Mouse (Mus musculus) myocyte (in vitro differentiated cells): Measurements from ENCODE around the gene Onecut3. TPM values are rescaled to one million over a fixed set of nuclear protein-coding genes. Genes with fewer than 3 reads are reported as not detected.

ENCODE experiments used
- H3K27me3 ChIP-seq: one replicate; pipeline ENCODE4 v1.6.1; 2011; ENCODE audit not compliant: control insufficient read depth, insufficient read depth, insufficient read length
- H3K36me3 ChIP-seq: one replicate; pipeline ENCODE4 v1.6.1; 2011; ENCODE audit not compliant: control insufficient read depth, insufficient read depth
- H3K4me2 ChIP-seq: one replicate; pipeline ENCODE4 v1.6.1; 2011; ENCODE audit warnings: low read depth, control low read depth
- H3K4me3 ChIP-seq: one replicate; pipeline ENCODE4 v1.5.1; 2011; ENCODE audit warnings: mild to moderate bottlenecking, control low read depth, moderate library complexity
- H3K79me2 ChIP-seq: one replicate; pipeline ENCODE4 v1.6.1; 2011; ENCODE audit not compliant: control insufficient read depth, insufficient read depth
- H3ac ChIP-seq: one replicate; pipeline ENCODE4 v1.6.1; 2011; ENCODE audit not compliant: control insufficient read depth, insufficient read length
- CEBPB ChIP-seq: IDR thresholded peaks from 2 replicates; pipeline ENCODE4 v1.6.1; 2011; ENCODE audit warnings: mild to moderate bottlenecking, moderate library complexity; ENCODE audit not compliant: poor library complexity, insufficient read depth, severe bottlenecking
- E2F4 ChIP-seq: IDR thresholded peaks from one replicate; pipeline ENCODE4 v1.6.1; 2011; ENCODE audit warnings: mild to moderate bottlenecking, control low read depth, moderate library complexity; ENCODE audit not compliant: insufficient read depth
- MAX ChIP-seq: IDR thresholded peaks from one replicate; pipeline ENCODE4 v1.6.1; 2011; ENCODE audit warnings: low read depth, mild to moderate bottlenecking, control low read depth
- MYOD1 ChIP-seq, 3 experiments: IDR thresholded peaks; one replicate each; pipeline ENCODE4 v1.6.1; 2011; ENCODE audit warnings: control low read depth in 2 of 3, low read depth in 2 of 3, mild to moderate bottlenecking in 2 of 3, moderate library complexity in 1 of 3; ENCODE audit not compliant: insufficient read length in 2 of 3, control insufficient read depth in 1 of 3
- MYOG ChIP-seq, 3 experiments: IDR thresholded peaks; one replicate each; pipeline ENCODE4 v1.6.1; 2011; ENCODE audit warnings: control low read depth in 2 of 3, low read depth in 2 of 3, mild to moderate bottlenecking in 2 of 3; ENCODE audit not compliant: insufficient read length in 2 of 3, control insufficient read depth in 1 of 3, insufficient read depth in 1 of 3
- POLR2A ChIP-seq: IDR thresholded peaks from one replicate; pipeline ENCODE4 v1.6.1; 2011; ENCODE audit warnings: low read depth, mild to moderate bottlenecking, control low read depth, moderate library complexity; ENCODE audit not compliant: insufficient read length
- POLR2AphosphoS2 ChIP-seq: IDR thresholded peaks from one replicate; pipeline ENCODE4 v1.6.1; 2011; ENCODE audit warnings: low read depth, control low read depth; ENCODE audit not compliant: insufficient read length
- REST ChIP-seq: IDR thresholded peaks from one replicate; pipeline ENCODE4 v1.6.1; 2011; ENCODE audit warnings: mild to moderate bottlenecking, control low read depth, moderate library complexity; ENCODE audit not compliant: insufficient read depth, insufficient read length
- SRF ChIP-seq: IDR thresholded peaks from one replicate; pipeline ENCODE4 v1.6.1; 2011; ENCODE audit warnings: low read depth; ENCODE audit not compliant: control insufficient read depth, insufficient read length
- TCF12 ChIP-seq: IDR thresholded peaks from one replicate; pipeline ENCODE4 v1.6.1; 2011; ENCODE audit warnings: mild to moderate bottlenecking, control low read depth; ENCODE audit not compliant: poor library complexity, insufficient read depth, severe bottlenecking
- TCF3 ChIP-seq: IDR thresholded peaks from one replicate; pipeline ENCODE4 v1.6.1; 2011; ENCODE audit warnings: low read depth, control low read depth; ENCODE audit not compliant: insufficient read length
- USF1 ChIP-seq: IDR thresholded peaks from one replicate; pipeline ENCODE4 v1.6.1; 2011; ENCODE audit warnings: low read depth, mild to moderate bottlenecking, control low read depth, moderate library complexity
- polyA plus RNA-seq: library from polyadenylated mRNA; unstranded; fragments of >200 nt; fragmentation: generic; extraction: Trizol; gene quantifications from one replicate; pipeline ENCODE4 v1.2.1, GENCODE M21; 2012; ENCODE audit warnings: missing spikeins

Gene Onecut3
- polyA plus RNA-seq, 1 experiment = not detected

GRCm38 (mm10) chr10:80523299-80523698 is 28.7 kb downstream of the Onecut3 start:
- H3ac ChIP-seq = no peak overlapping the region
- peaks cover 52% of the 10 kb centered on the region for H3K27me3 ChIP-seq
- no peak for TF ChIP-seq TCF3
- TF ChIP-seq MYOG (IDR thresholded peaks at IDR 0.05; ENCODE audit: control insufficient read depth in 1 of 3, insufficient read depth in 1 of 3, insufficient read length in 2 of 3, low read depth in 2 of 3) = no peak
- TF ChIP-seq E2F4 = no peak
- no peak for TF ChIP-seq MAX
- TF ChIP-seq POLR2AphosphoS2 = no peak
- no peak for TF ChIP-seq USF1
- no peak for TF ChIP-seq MYOD1 (IDR thresholded peaks at IDR 0.05; ENCODE audit: control insufficient read depth in 1 of 3, insufficient read length in 2 of 3, low read depth in 2 of 3)
- no peak for TF ChIP-seq TCF12
- no peak for TF ChIP-seq CEBPB
- H3K36me3 ChIP-seq = no peaks in the 10 kb centered on the region
- no peaks in the 10 kb centered on the region for H3K79me2 ChIP-seq
- H3K4me2 ChIP-seq = no peak overlapping the region
- H3K4me3 ChIP-seq = no peak overlapping the region

GRCm38 (mm10) chr10:80526172-80526571 is 31.5 kb downstream of the Onecut3 start:
- Histone ChIP-seq H3K79me2 (no peaks in the 10 kb centered on the region), H3K4me2 (no peak overlapping the region), H3ac (no peak overlapping the region), H3K27me3 (peaks cover 69% of the 10 kb centered on the region), H3K4me3 (no peak overlapping the region), H3K36me3 (no peaks in the 10 kb centered on the region)
- TF ChIP-seq MYOG (IDR thresholded peaks at IDR 0.05; ENCODE audit: control insufficient read depth in 1 of 3, insufficient read depth in 1 of 3, insufficient read length in 2 of 3, low read depth in 2 of 3) (no peak), POLR2A (no peak), REST (no peak), TCF12 (no peak)

DNA sequence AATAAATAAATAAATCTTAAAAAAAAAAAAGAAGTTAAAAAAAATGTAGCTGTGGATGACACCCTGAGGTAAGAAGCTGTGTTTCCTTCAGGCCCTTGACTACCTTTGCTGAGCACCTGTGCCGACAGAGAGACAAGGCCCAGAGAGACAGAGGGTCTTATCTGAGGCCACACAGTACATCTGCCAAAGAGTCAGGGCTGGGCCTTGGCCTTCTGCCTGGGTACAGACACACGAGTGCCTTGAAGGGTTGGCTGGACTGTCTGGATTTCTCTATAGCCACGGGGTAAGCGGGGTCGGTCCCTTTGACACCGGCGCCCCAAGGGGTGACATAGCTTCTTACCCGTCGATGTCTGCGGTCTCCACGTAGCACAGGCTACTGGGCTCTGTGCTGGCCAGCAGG is 38.1 kb downstream of the Onecut3 start:
- H3K4me3 ChIP-seq = no peak overlapping the region
- TF ChIP-seq MYOG (IDR thresholded peaks at IDR 0.05; ENCODE audit: control insufficient read depth in 1 of 3, insufficient read depth in 1 of 3, insufficient read length in 2 of 3, low read depth in 2 of 3) = no peak
- no peak for TF ChIP-seq REST
- TF ChIP-seq USF1 = no peak
- no peak for TF ChIP-seq MAX
- no peak for TF ChIP-seq POLR2A
- TF ChIP-seq CEBPB = no peak
- TF ChIP-seq E2F4 = no peak
- TF ChIP-seq SRF = no peak
- no peak for TF ChIP-seq MYOD1 (IDR thresholded peaks at IDR 0.05; ENCODE audit: control insufficient read depth in 1 of 3, insufficient read length in 2 of 3, low read depth in 2 of 3)
- no peak for TF ChIP-seq TCF12
- no peak for TF ChIP-seq POLR2AphosphoS2
- TF ChIP-seq TCF3 = no peak
- no peak overlapping the region for H3ac ChIP-seq
- H3K4me2 ChIP-seq = no peak overlapping the region
- H3K27me3 ChIP-seq = peaks cover 22% of the 10 kb centered on the region
- no peaks in the 10 kb centered on the region for H3K79me2 ChIP-seq
- no peaks in the 10 kb centered on the region for H3K36me3 ChIP-seq

GRCm38 (mm10) chr10:80533704-80534103 is 39.1 kb downstream of the Onecut3 start:
- no peak overlapping the region for H3ac ChIP-seq
- H3K4me3 ChIP-seq = no peak overlapping the region
- H3K27me3 ChIP-seq = peaks cover 13% of the 10 kb centered on the region
- no peaks in the 10 kb centered on the region for H3K79me2 ChIP-seq
- H3K4me2 ChIP-seq = no peak overlapping the region
- H3K36me3 ChIP-seq = no peaks in the 10 kb centered on the region
- TF ChIP-seq MAX (no peak), SRF (no peak), USF1 (no peak), POLR2A (no peak), E2F4 (no peak), CEBPB (no peak), MYOG (IDR thresholded peaks at IDR 0.05; ENCODE audit: control insufficient read depth in 1 of 3, insufficient read depth in 1 of 3, insufficient read length in 2 of 3, low read depth in 2 of 3) (no peak), TCF12 (no peak), REST (no peak)

DNA sequence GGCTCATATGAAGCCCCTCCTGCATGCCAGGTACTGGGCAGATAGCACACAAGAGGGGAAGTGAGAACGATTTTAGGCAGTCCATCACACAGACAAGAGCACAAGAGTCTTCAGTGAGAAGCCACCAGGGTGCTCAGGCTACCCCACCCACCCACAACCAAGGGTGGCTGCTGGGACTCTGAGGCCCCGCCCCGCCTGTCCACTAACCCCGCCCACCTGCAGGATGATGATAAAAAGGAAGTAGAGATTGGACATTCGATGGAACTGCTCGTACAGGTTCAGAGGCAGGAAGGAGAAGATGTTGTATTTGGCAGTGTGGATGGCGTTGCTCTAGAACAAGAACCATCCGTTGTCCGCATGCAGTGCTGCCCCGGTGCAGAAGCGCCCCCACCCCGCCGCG is 40.4 kb downstream of the Onecut3 start:
- Histone ChIP-seq H3K27me3 (no peaks in the 10 kb centered on the region), H3K4me2 (no peak overlapping the region), H3K36me3 (no peaks in the 10 kb centered on the region), H3K79me2 (no peaks in the 10 kb centered on the region), H3ac (no peak overlapping the region), H3K4me3 (no peak overlapping the region)
- TF ChIP-seq SRF (no peak), POLR2A (no peak), MAX (no peak), REST (no peak), MYOG (IDR thresholded peaks at IDR 0.05; ENCODE audit: control insufficient read depth in 1 of 3, insufficient read depth in 1 of 3, insufficient read length in 2 of 3, low read depth in 2 of 3) (no peak), POLR2AphosphoS2 (no peak), TCF12 (no peak), CEBPB (no peak), E2F4 (no peak)
